Mouse (Mus musculus) testis, adult 2 months (tissue): ENCODE data around the gene Zfp768.

Source experiments
- CTCF ChIP-seq: fragments of 200-500 bp; IDR thresholded peaks from 2 replicates; pipeline ENCODE4 v1.5.1; 2012; ENCODE audit warnings: low read depth, mild to moderate bottlenecking, inconsistent platforms, low read length, moderate library complexity; ENCODE audit not compliant: control insufficient read depth, insufficient read depth, insufficient replicate concordance
- POLR2A ChIP-seq: fragments of 200-500 bp; IDR thresholded peaks from 2 replicates; pipeline ENCODE4 v1.6.1; 2012; ENCODE audit warnings: low read depth, mild to moderate bottlenecking, inconsistent platforms, low read length, moderate library complexity; ENCODE audit not compliant: control insufficient read depth

DNA sequence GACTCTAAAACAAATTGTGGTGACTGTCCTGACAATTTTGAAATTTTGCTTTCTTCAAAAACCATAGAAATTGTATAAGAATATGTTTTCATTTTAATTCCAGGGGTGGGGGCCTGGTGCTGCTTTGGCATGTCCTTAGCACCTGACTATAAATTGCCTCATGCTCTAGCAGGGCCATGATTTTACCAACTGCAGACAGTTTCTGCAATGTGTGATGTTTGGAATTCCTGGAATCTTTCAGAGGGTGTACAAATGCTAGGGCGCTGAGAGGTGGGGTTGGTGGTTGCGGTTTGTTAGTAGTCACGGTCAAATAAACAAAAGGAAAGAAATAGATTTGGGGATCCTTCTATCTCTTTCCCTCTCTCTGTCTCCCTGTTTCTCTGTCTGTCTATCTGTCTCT is 20.9 kb upstream of the Zfp768 start:
- TF ChIP-seq CTCF (no peak), POLR2A (no peak)
